Mouse (Mus musculus) effector memory CD4-positive, alpha-beta T cell, adult 5 months (primary cell): ENCODE data around the gene Rptn. TPM values are rescaled to one million over a fixed set of nuclear protein-coding genes. Genes with fewer than 3 reads are reported as not detected.

Experiments
- polyA plus RNA-seq: library from polyadenylated mRNA; unstranded; fragments of 100-300 nt; shearing (Covaris generic); gene quantifications from one replicate; pipeline ENCODE4 v1.2.1, GENCODE M21; 2017

The Rptn gene
- not detected for polyA plus RNA-seq

GRCm38 (mm10) chr3:93393366-93393765, at the start of gene Rptn:
Rptn (plus strand) TSS chr3:93393699.

GRCm38 (mm10) chr3:93442030-93442429, 48.5 kb downstream of the Rptn start, which contains the start of gene Tchh:
Tchh (plus strand) TSS chr3:93442330.

Other genes with a start within 250 kb of the Rptn start
- gene Crnn, start 248.9 kb upstream of the Rptn start, polyA plus RNA-seq = not detected
- not detected for gene Flg2, start 196.4 kb upstream of the Rptn start, polyA plus RNA-seq
- not detected for gene Flg, start 120.2 kb upstream of the Rptn start, polyA plus RNA-seq
- not detected for gene Hrnr, start 74.0 kb upstream of the Rptn start, polyA plus RNA-seq
- 0.21 TPM for gene Tchh, start 48.6 kb downstream of the Rptn start, polyA plus RNA-seq
- gene Tchhl1, start 75.1 kb downstream of the Rptn start, polyA plus RNA-seq = not detected
- gene S100a11, start 126.8 kb downstream of the Rptn start, polyA plus RNA-seq = 975 TPM
- 463 TPM for gene S100a10, start 161.4 kb downstream of the Rptn start, polyA plus RNA-seq